Mouse (Mus musculus): ENCODE data around the gene Ror1. TPM values are rescaled to one million over a fixed set of nuclear protein-coding genes. Genes with fewer than 3 reads are reported as not detected.

The Ror1 gene
- polyA plus RNA-seq, 1 experiment from 2014 or later: 1.5 TPM

GRCm38 (mm10) chr4:100166871-100167270 is 71.3 kb downstream of the Ror1 start:
- Histone ChIP-seq H3K9me3 (ENCODE audit: control insufficient read depth, low read length) (no peaks in the 10 kb centered on the region), H3K27ac (no peak overlapping the region), H3K4me2 (replicated peaks) (no peak overlapping the region), H3K4me3 (replicated peaks; ENCODE audit: low read length) (no peak overlapping the region), H3K4me1 (replicated peaks; ENCODE audit: control insufficient read depth, insufficient read depth, low read length) (peaks cover 19% of the 10 kb centered on the region; the same call in 1 of the 2 replicates), H3K9ac (no peak overlapping the region), H3K36me3 (replicated peaks; ENCODE audit: control insufficient read depth, insufficient read depth) (no peaks in the 10 kb centered on the region), H3K27me3 (ENCODE audit: control insufficient read depth, insufficient read depth, low read length) (no peaks in the 10 kb centered on the region)
- WGBS: 65% methylated on average over 3 of the region's 3 CpGs
- no peak for DNase-seq (ENCODE audit: low spot score)
- ATAC-seq (ENCODE audit: low FRiP score): no peak

GRCm38 (mm10) chr4:100169683-100170082 is 74.1 kb downstream of the Ror1 start:
- Histone ChIP-seq H3K36me3 (replicated peaks; ENCODE audit: control insufficient read depth, insufficient read depth) (no peaks in the 10 kb centered on the region), H3K9ac (no peak overlapping the region), H3K4me3 (replicated peaks; ENCODE audit: low read length) (no peak overlapping the region), H3K4me2 (replicated peaks) (no peak overlapping the region), H3K27ac (no peak overlapping the region), H3K9me3 (ENCODE audit: control insufficient read depth, low read length) (no peaks in the 10 kb centered on the region), H3K27me3 (ENCODE audit: control insufficient read depth, insufficient read depth, low read length) (no peaks in the 10 kb centered on the region), H3K4me1 (replicated peaks; ENCODE audit: control insufficient read depth, insufficient read depth, low read length) (peaks cover 19% of the 10 kb centered on the region; the same call in 1 of the 2 replicates)
- DNase-seq (ENCODE audit: low spot score) (no peak), ATAC-seq (ENCODE audit: low FRiP score) (0 out of 2 replicates have a peak, but pooled peaks have one; percentile 31)
- WGBS: 67% methylated on average over 5 of the region's 5 CpGs

- Histone ChIP-seq H3K27me3 (ENCODE audit: control insufficient read depth, insufficient read depth, low read length) (no peaks in the 10 kb centered on the region), H3K4me1 (replicated peaks; ENCODE audit: control insufficient read depth, insufficient read depth, low read length) (peaks cover 19% of the 10 kb centered on the region; the same call in 1 of the 2 replicates), H3K9me3 (ENCODE audit: control insufficient read depth, low read length) (no peaks in the 10 kb centered on the region), H3K27ac (no peak overlapping the region), H3K36me3 (replicated peaks; ENCODE audit: control insufficient read depth, insufficient read depth) (no peaks in the 10 kb centered on the region), H3K4me3 (replicated peaks; ENCODE audit: low read length) (no peak overlapping the region), H3K4me2 (replicated peaks) (0 out of 2 replicates have a peak overlapping the region, but pooled peaks have one; percentile 6), H3K9ac (no peak overlapping the region)
- DNase-seq (ENCODE audit: low spot score) (no peak), ATAC-seq (ENCODE audit: low FRiP score) (no peak)
- WGBS: 41% methylated on average over 14 of the region's 14 CpGs
Measured at GRCm38 (mm10) chr4:100170161-100170650, 74.6 kb downstream of the Ror1 start.

- 0 out of 2 replicates have a peak overlapping the region, but pooled peaks have one; percentile 6 for H3K4me2 ChIP-seq (replicated peaks)
- ATAC-seq (ENCODE audit: low FRiP score): no peak
- no peak overlapping the region for H3K9ac ChIP-seq
- WGBS: 37% methylated on average over 5 of the region's 5 CpGs
- no peak for DNase-seq (ENCODE audit: low spot score)
- peaks cover 19% of the 10 kb centered on the region; the same call in 1 of the 2 replicates for H3K4me1 ChIP-seq (replicated peaks; ENCODE audit: control insufficient read depth, insufficient read depth, low read length)
- H3K4me3 ChIP-seq (replicated peaks; ENCODE audit: low read length): no peak overlapping the region
- H3K9me3 ChIP-seq (ENCODE audit: control insufficient read depth, low read length): no peaks in the 10 kb centered on the region
- H3K27me3 ChIP-seq (ENCODE audit: control insufficient read depth, insufficient read depth, low read length): no peaks in the 10 kb centered on the region
- no peaks in the 10 kb centered on the region for H3K36me3 ChIP-seq (replicated peaks; ENCODE audit: control insufficient read depth, insufficient read depth)
- no peak overlapping the region for H3K27ac ChIP-seq
Measured at GRCm38 (mm10) chr4:100170743-100171142, 75.2 kb downstream of the Ror1 start.

- H3K36me3 ChIP-seq (replicated peaks; ENCODE audit: control insufficient read depth, insufficient read depth): no peaks in the 10 kb centered on the region
- H3K4me3 ChIP-seq (replicated peaks; ENCODE audit: low read length): no peak overlapping the region
- 47% methylated on average over 5 of the region's 5 CpGs for WGBS
- H3K9ac ChIP-seq: no peak overlapping the region
- ATAC-seq (ENCODE audit: low FRiP score): no peak
- no peaks in the 10 kb centered on the region for H3K9me3 ChIP-seq (ENCODE audit: control insufficient read depth, low read length)
- no peaks in the 10 kb centered on the region for H3K27me3 ChIP-seq (ENCODE audit: control insufficient read depth, insufficient read depth, low read length)
- peaks cover 19% of the 10 kb centered on the region; the same call in 1 of the 2 replicates for H3K4me1 ChIP-seq (replicated peaks; ENCODE audit: control insufficient read depth, insufficient read depth, low read length)
- no peak for DNase-seq (ENCODE audit: low spot score)
- H3K4me2 ChIP-seq (replicated peaks): no peak overlapping the region
- H3K27ac ChIP-seq: no peak overlapping the region
Measured at GRCm38 (mm10) chr4:100171483-100171898, 75.9 kb downstream of the Ror1 start.

- ATAC-seq (ENCODE audit: low FRiP score) (no peak), DNase-seq (ENCODE audit: low spot score) (no peak)
- Histone ChIP-seq H3K27ac (no peak overlapping the region), H3K27me3 (ENCODE audit: control insufficient read depth, insufficient read depth, low read length) (no peaks in the 10 kb centered on the region), H3K9ac (no peak overlapping the region), H3K36me3 (replicated peaks; ENCODE audit: control insufficient read depth, insufficient read depth) (no peaks in the 10 kb centered on the region), H3K4me2 (replicated peaks) (no peak overlapping the region), H3K4me1 (replicated peaks; ENCODE audit: control insufficient read depth, insufficient read depth, low read length) (peaks cover 6% of the 10 kb centered on the region; the same call in 1 of the 2 replicates), H3K4me3 (replicated peaks; ENCODE audit: low read length) (no peak overlapping the region), H3K9me3 (ENCODE audit: control insufficient read depth, low read length) (no peaks in the 10 kb centered on the region)
- 95% methylated on average over 7 of the region's 7 CpGs for WGBS
Measured at GRCm38 (mm10) chr4:100175594-100175993, 80.0 kb downstream of the Ror1 start.

GRCm38 (mm10) chr4:100178316-100178715 is 82.7 kb downstream of the Ror1 start:
- H3K27me3 ChIP-seq (ENCODE audit: control insufficient read depth, insufficient read depth, low read length): no peaks in the 10 kb centered on the region
- H3K36me3 ChIP-seq (replicated peaks; ENCODE audit: control insufficient read depth, insufficient read depth): no peaks in the 10 kb centered on the region
- H3K9ac ChIP-seq: no peak overlapping the region
- ATAC-seq (ENCODE audit: low FRiP score) (no peak), DNase-seq (ENCODE audit: low spot score) (no peak)
- H3K4me2 ChIP-seq (replicated peaks): no peak overlapping the region
- H3K4me1 ChIP-seq (replicated peaks; ENCODE audit: control insufficient read depth, insufficient read depth, low read length): no peaks in the 10 kb centered on the region
- no peak overlapping the region for H3K4me3 ChIP-seq (replicated peaks; ENCODE audit: low read length)
- H3K27ac ChIP-seq: no peak overlapping the region
- no peaks in the 10 kb centered on the region for H3K9me3 ChIP-seq (ENCODE audit: control insufficient read depth, low read length)
- WGBS: 84% methylated on average over 3 of the region's 3 CpGs

- Histone ChIP-seq H3K4me2 (replicated peaks) (no peak overlapping the region), H3K9me3 (ENCODE audit: control insufficient read depth, low read length) (no peaks in the 10 kb centered on the region), H3K9ac (no peak overlapping the region), H3K4me3 (replicated peaks; ENCODE audit: low read length) (no peak overlapping the region), H3K27ac (no peak overlapping the region), H3K4me1 (replicated peaks; ENCODE audit: control insufficient read depth, insufficient read depth, low read length) (no peaks in the 10 kb centered on the region), H3K27me3 (ENCODE audit: control insufficient read depth, insufficient read depth, low read length) (no peaks in the 10 kb centered on the region), H3K36me3 (replicated peaks; ENCODE audit: control insufficient read depth, insufficient read depth) (no peaks in the 10 kb centered on the region)
- ATAC-seq (ENCODE audit: low FRiP score) (no peak), DNase-seq (ENCODE audit: low spot score) (no peak)
- 71% methylated on average over 5 of the region's 5 CpGs for WGBS
Measured at GRCm38 (mm10) chr4:100181676-100182075, 86.1 kb downstream of the Ror1 start.

- H3K9ac ChIP-seq: no peak overlapping the region
- H3K27ac ChIP-seq: no peak overlapping the region
- ATAC-seq (ENCODE audit: low FRiP score) (no peak), DNase-seq (ENCODE audit: low spot score) (no peak)
- H3K36me3 ChIP-seq (replicated peaks; ENCODE audit: control insufficient read depth, insufficient read depth): no peaks in the 10 kb centered on the region
- 92% methylated on average over 8 of the region's 8 CpGs for WGBS
- H3K4me1 ChIP-seq (replicated peaks; ENCODE audit: control insufficient read depth, insufficient read depth, low read length): no peaks in the 10 kb centered on the region
- no peaks in the 10 kb centered on the region for H3K9me3 ChIP-seq (ENCODE audit: control insufficient read depth, low read length)
- H3K4me3 ChIP-seq (replicated peaks; ENCODE audit: low read length): no peak overlapping the region
- H3K27me3 ChIP-seq (ENCODE audit: control insufficient read depth, insufficient read depth, low read length): no peaks in the 10 kb centered on the region
- no peak overlapping the region for H3K4me2 ChIP-seq (replicated peaks)
Measured at GRCm38 (mm10) chr4:100186781-100187180, 91.2 kb downstream of the Ror1 start.

Measured in hindbrain, embryonic 14.5 days (tissue).